Mouse (Mus musculus): ENCODE measurements around the gene Ifitm6.
"Not testable (repeated sequence)": the region's sequence is repeated elsewhere in the genome, so short reads cannot be mapped to it uniquely, and the experiment has no call there.

Ifitm6 gene

GRCm38 (mm10) chr7:141017824-141018223 lies at the start of gene Ifitm6:
Gene Ifitm6 (minus strand): TSS chr7:141017924.
- not testable (repeated sequence) for DNase-seq

- no peak for DNase-seq
These were observed 46.9 kb upstream of the Ifitm6 start for GRCm38 (mm10) chr7:141064576-141064975.

- peak; percentile 19 for DNase-seq
These were observed 46.5 kb upstream of the Ifitm6 start for GRCm38 (mm10) chr7:141064175-141064574.

GRCm38 (mm10) chr7:141063353-141063752 lies 45.6 kb upstream of the Ifitm6 start:
- DNase-seq = no peak

- DNase-seq = no peak
These were observed 44.8 kb upstream of the Ifitm6 start for GRCm38 (mm10) chr7:141062525-141062924.

- DNase-seq = no peak
These were observed 43.6 kb upstream of the Ifitm6 start for GRCm38 (mm10) chr7:141061269-141061692.

- DNase-seq = peak; percentile 62
These were observed 42.9 kb upstream of the Ifitm6 start, which contains the start of gene B4galnt4 for GRCm38 (mm10) chr7:141060426-141061242. Gene B4galnt4 (plus strand): TSS chr7:141061104.

GRCm38 (mm10) chr7:141059929-141060328 lies 42.2 kb upstream of the Ifitm6 start:
- no peak for DNase-seq

- no peak for DNase-seq
These were observed 41.0 kb upstream of the Ifitm6 start for GRCm38 (mm10) chr7:141058601-141059341.

- no peak for DNase-seq
These were observed 39.8 kb upstream of the Ifitm6 start for GRCm38 (mm10) chr7:141057541-141057940.

- no peak for DNase-seq
These were observed 39.3 kb upstream of the Ifitm6 start for GRCm38 (mm10) chr7:141056976-141057375.

GRCm38 (mm10) chr7:141055785-141056184 lies 38.1 kb upstream of the Ifitm6 start:
- DNase-seq = no peak

- no peak for DNase-seq
These were observed 34.7 kb upstream of the Ifitm6 start for GRCm38 (mm10) chr7:141052421-141052820.

GRCm38 (mm10) chr7:141052016-141052415 lies 34.3 kb upstream of the Ifitm6 start:
- DNase-seq = no peak

- DNase-seq = no peak
These were observed 33.4 kb upstream of the Ifitm6 start for GRCm38 (mm10) chr7:141051060-141051685.

- DNase-seq = no peak
These were observed 31.6 kb upstream of the Ifitm6 start for GRCm38 (mm10) chr7:141049326-141049725.

GRCm38 (mm10) chr7:141048226-141049218 lies 30.8 kb upstream of the Ifitm6 start:
- DNase-seq = peak; percentile 97

GRCm38 (mm10) chr7:141047581-141048225 lies 30.0 kb upstream of the Ifitm6 start:
- DNase-seq = peak; percentile 85

GRCm38 (mm10) chr7:141046931-141047580 lies 29.3 kb upstream of the Ifitm6 start:
- peak; percentile 30 for DNase-seq

GRCm38 (mm10) chr7:141042539-141042938 lies 24.8 kb upstream of the Ifitm6 start:
- no peak for DNase-seq

GRCm38 (mm10) chr7:141041661-141042060 lies 23.9 kb upstream of the Ifitm6 start:
- DNase-seq = peak; percentile 89

All from lung, postnatal 14 days (tissue).